Mouse (Mus musculus) CH12.LX (cell line): ENCODE data around the gene Pde4d. TPM values are rescaled to one million over a fixed set of nuclear protein-coding genes. Genes with fewer than 3 reads are reported as not detected.

Experiments used
- DNase-seq: peaks from one replicate; pipeline ENCODE4 v3.0.0-alpha.2; 2013; ENCODE audit errors: extremely low read depth
- H3K27ac ChIP-seq: 2 replicates; pipeline ENCODE4 v1.5.1; 2012; ENCODE audit warnings: low read depth, mild to moderate bottlenecking, control low read depth, moderate library complexity; ENCODE audit not compliant: insufficient read depth
- H3K27me3 ChIP-seq: replicated peaks from 2 replicates; pipeline ENCODE3; 2012; ENCODE audit warnings: inconsistent platforms
- H3K36me3 ChIP-seq, 2 experiments: replicated peaks in 1 of 2; 2 replicates each; pipeline versions ENCODE3 to v1.6.1; 2012; ENCODE audit warnings: inconsistent platforms in 1 of 2, low read length in 1 of 2, mild to moderate bottlenecking in 1 of 2, mixed read lengths in 1 of 2, moderate library complexity in 1 of 2; ENCODE audit not compliant: control insufficient read depth in 1 of 2, insufficient read depth in 1 of 2
- H3K4me1 ChIP-seq, 2 experiments: 2 replicates each; pipeline ENCODE4 v1.6.1; 2012; ENCODE audit warnings: inconsistent platforms in 1 of 2, moderate library complexity in 1 of 2; ENCODE audit not compliant: insufficient read depth in 2 of 2, control insufficient read depth in 1 of 2
- H3K4me2 ChIP-seq: 2 replicates; pipeline ENCODE4 v1.6.1; 2012; ENCODE audit warnings: low read depth, mild to moderate bottlenecking, control low read depth; ENCODE audit not compliant: poor library complexity, insufficient read depth, severe bottlenecking
- H3K4me3 ChIP-seq, 3 experiments: fragments of 150-350 bp in 1 of 3; sonication (generic) in 1 of 3; replicated peaks in 1 of 3; 2 replicates each; pipeline versions ENCODE3 to v1.5.1; 2011 to 2012; ENCODE audit warnings: low read depth in 2 of 3, low read length in 2 of 3, mild to moderate bottlenecking in 2 of 3, moderate library complexity in 2 of 3, control low read depth in 1 of 3, improper control_type of control experiment in 1 of 3, inconsistent platforms in 1 of 3, mixed read lengths in 1 of 3; ENCODE audit not compliant: poor library complexity in 1 of 3
- H3K79me2 ChIP-seq: replicated peaks from 2 replicates; pipeline ENCODE4 v1.6.1; 2012; ENCODE audit warnings: mild to moderate bottlenecking, moderate library complexity; ENCODE audit not compliant: control insufficient read depth, poor library complexity, insufficient read depth, severe bottlenecking; ENCODE audit errors: extremely low read depth
- H3K9ac ChIP-seq: 2 replicates; pipeline ENCODE4 v1.6.1; 2012; ENCODE audit warnings: low read depth, mild to moderate bottlenecking, control low read depth, moderate library complexity; ENCODE audit not compliant: insufficient read depth
- H3K9me3 ChIP-seq: replicated peaks from 2 replicates; pipeline ENCODE3; 2012; ENCODE audit warnings: low read length, inconsistent platforms, mixed read lengths
- BHLHE40 ChIP-seq: IDR thresholded peaks from 2 replicates; pipeline ENCODE4 v1.6.1; 2011; ENCODE audit warnings: mild to moderate bottlenecking, low read depth, low read length, improper control_type of control experiment
- CTCF ChIP-seq, 2 experiments: IDR thresholded peaks in 1 of 2; conservative IDR thresholded peaks in 1 of 2; 2 replicates each; pipeline ENCODE4 v1.5.1; 2011 to 2012; ENCODE audit warnings: low read depth in 2 of 2, low read length in 2 of 2, improper control_type of control experiment in 1 of 2, inconsistent platforms in 1 of 2, mild to moderate bottlenecking in 1 of 2, moderate library complexity in 1 of 2
- ELF1 ChIP-seq: IDR thresholded peaks from 2 replicates; pipeline ENCODE4 v1.6.1; 2014; ENCODE audit warnings: low read depth, mild to moderate bottlenecking, inconsistent platforms, low read length, improper control_type of control experiment
- ETS1 ChIP-seq: conservative IDR thresholded peaks from 2 replicates; pipeline ENCODE4 v1.6.1; 2012; ENCODE audit warnings: low read depth, mild to moderate bottlenecking, inconsistent platforms, low read length, improper control_type of control experiment, moderate library complexity
- IRF4 ChIP-seq: IDR thresholded peaks from 2 replicates; pipeline ENCODE4 v1.6.1; 2014; ENCODE audit warnings: low read depth, mild to moderate bottlenecking, inconsistent platforms, low read length, improper control_type of control experiment
- JUN ChIP-seq: IDR thresholded peaks from 2 replicates; pipeline ENCODE4 v1.6.1; 2011; ENCODE audit warnings: low read depth, mild to moderate bottlenecking, low read length, improper control_type of control experiment, moderate library complexity; ENCODE audit not compliant: insufficient read depth
- JUND ChIP-seq: conservative IDR thresholded peaks from 2 replicates; pipeline ENCODE4 v1.6.1; 2011; ENCODE audit warnings: low read depth, low read length, improper control_type of control experiment
- KAT2A ChIP-seq: IDR thresholded peaks from 2 replicates; pipeline ENCODE4 v1.6.1; 2012; ENCODE audit warnings: low read length, improper control_type of control experiment, inconsistent platforms; ENCODE audit not compliant: insufficient replicate concordance
- MAX ChIP-seq: IDR thresholded peaks from 2 replicates; pipeline ENCODE4 v1.6.1; 2011; ENCODE audit warnings: low read length, improper control_type of control experiment
- MAZ ChIP-seq: IDR thresholded peaks from 2 replicates; pipeline ENCODE4 v1.6.1; 2012; ENCODE audit warnings: low read depth, mild to moderate bottlenecking, inconsistent platforms, low read length, improper control_type of control experiment, moderate library complexity
- MEF2A ChIP-seq: IDR thresholded peaks from 2 replicates; pipeline ENCODE4 v1.6.1; 2014; ENCODE audit warnings: low read depth, mild to moderate bottlenecking, inconsistent platforms, low read length, improper control_type of control experiment, borderline replicate concordance
- MXI1 ChIP-seq: IDR thresholded peaks from 2 replicates; pipeline ENCODE4 v1.6.1; 2011; ENCODE audit warnings: mild to moderate bottlenecking, low read depth, low read length, improper control_type of control experiment
- NELFE ChIP-seq: IDR thresholded peaks from 2 replicates; pipeline ENCODE4 v1.6.1; 2011; ENCODE audit warnings: low read depth, low read length, improper control_type of control experiment
- NRF1 ChIP-seq: IDR thresholded peaks from 2 replicates; pipeline ENCODE4 v1.6.1; 2014; ENCODE audit warnings: low read depth, mild to moderate bottlenecking, inconsistent platforms, low read length, improper control_type of control experiment, moderate library complexity
- PAX5 ChIP-seq: IDR thresholded peaks from 2 replicates; pipeline ENCODE4 v1.6.1; 2012; ENCODE audit warnings: low read length, inconsistent platforms, mixed read lengths
- POLR2A ChIP-seq: IDR thresholded peaks from 2 replicates; pipeline ENCODE4 v1.6.1; 2011; ENCODE audit warnings: low read depth, mild to moderate bottlenecking, improper control_type of control experiment, low read length
- POLR2AphosphoS2 ChIP-seq: IDR thresholded peaks from 2 replicates; pipeline ENCODE4 v1.6.1; 2011; ENCODE audit warnings: low read depth, low read length, improper control_type of control experiment
- RCOR1 ChIP-seq: conservative IDR thresholded peaks from 2 replicates; pipeline ENCODE4 v1.6.1; 2012; ENCODE audit warnings: low read depth, mild to moderate bottlenecking, inconsistent platforms, low read length, improper control_type of control experiment
- SIN3A ChIP-seq: IDR thresholded peaks from 2 replicates; pipeline ENCODE4 v1.6.1; 2012; ENCODE audit warnings: low read length, improper control_type of control experiment, inconsistent platforms
- UBTF ChIP-seq: IDR thresholded peaks from 2 replicates; pipeline ENCODE4 v1.6.1; 2012; ENCODE audit warnings: low read depth, mild to moderate bottlenecking, inconsistent platforms, low read length, improper control_type of control experiment, moderate library complexity
- USF1 ChIP-seq: IDR thresholded peaks from 2 replicates; pipeline ENCODE4 v1.6.1; 2014; ENCODE audit warnings: low read depth, mild to moderate bottlenecking, inconsistent platforms, low read length, improper control_type of control experiment
- USF2 ChIP-seq: conservative IDR thresholded peaks from 2 replicates; pipeline ENCODE4 v1.6.1; 2011; ENCODE audit warnings: low read depth, low read length, improper control_type of control experiment
- ZC3H11A ChIP-seq: IDR thresholded peaks from 2 replicates; pipeline ENCODE4 v1.6.1; 2012; ENCODE audit warnings: low read depth, mild to moderate bottlenecking, inconsistent platforms, low read length, improper control_type of control experiment
- ZKSCAN1 ChIP-seq: IDR thresholded peaks from 2 replicates; pipeline ENCODE4 v1.6.1; 2012; ENCODE audit warnings: low read depth, inconsistent platforms, low read length, improper control_type of control experiment, borderline replicate concordance
- ZMIZ1 ChIP-seq: IDR thresholded peaks from 2 replicates; pipeline ENCODE4 v1.6.1; 2012; ENCODE audit warnings: low read depth, mild to moderate bottlenecking, inconsistent platforms, low read length, improper control_type of control experiment
- dilution Hi-C: fragments of 300-500 bp; cut with MboI; formaldehyde crosslinking; loops from 2 replicates; pipeline ENCODE4 v1.14.3; 2020; ENCODE audit warnings: low sequenced_read_pairs; ENCODE audit not compliant: extremely low pct_unique_long_range_greater_than_20kb, extremely low pct_ligation_motif_present
- in situ Hi-C: fragments of 300-500 bp; cut with MboI; formaldehyde crosslinking; loops from 3 replicates; pipeline ENCODE4 v1.14.3; 2019; ENCODE audit warnings: low sequenced_read_pairs, low pct_ligation_motif_present, low pct_unique_long_range_greater_than_20kb, mixed read lengths
- polyA plus RNA-seq: library from polyadenylated mRNA; unstranded; fragments of >175 nt; gene quantifications from 2 replicates; pipeline ENCODE4 v1.2.1, GENCODE M21; 2012; ENCODE audit warnings: low read depth; ENCODE audit not compliant: insufficient read length
- total RNA-seq, 2 experiments: library from RNA; depleted of rRNA; stranded (reverse); fragments of 300-350 nt in 1 of 2; fragments of >200 nt in 1 of 2; gene quantifications; 2 replicates each; pipeline ENCODE4 v1.2.3; 2012 to 2014

Gene Pde4d
- total and polyA plus RNA-seq, 3 experiments = not detected

- in situ Hi-C loops (no loop called here), dilution Hi-C loops (no loop called here)
- Histone ChIP-seq H3K9me3 (peaks cover 56% of the 10 kb centered on the region), H3K36me3 (no peaks in the 10 kb centered on the region), H3K27me3 (no peaks in the 10 kb centered on the region), H3K4me1 (no peaks in the 10 kb centered on the region), H3K79me2 (no peaks in the 10 kb centered on the region), H3K27ac (no peak overlapping the region), H3K4me2 (no peak overlapping the region), H3K9ac (no peak overlapping the region), H3K4me3 (no peak overlapping the region)
- DNase-seq = no peak
- TF ChIP-seq ZKSCAN1 = no peak
- no peak for TF ChIP-seq MEF2A
- TF ChIP-seq POLR2AphosphoS2 = no peak
- no peak for TF ChIP-seq NRF1
- no peak for TF ChIP-seq IRF4
- no peak for TF ChIP-seq PAX5
- TF ChIP-seq MAZ = no peak
- no peak for TF ChIP-seq KAT2A
- TF ChIP-seq SIN3A = no peak
- TF ChIP-seq NELFE = no peak
- TF ChIP-seq ETS1 = no peak
- no peak for TF ChIP-seq RCOR1
- TF ChIP-seq POLR2A = no peak
Measured at GRCm38 (mm10) chr13:109551836-109552235, 1102.1 kb downstream of the Pde4d start.

GRCm38 (mm10) chr13:109555513-109555912, 1105.8 kb downstream of the Pde4d start:
- TF ChIP-seq MXI1 = no peak
- TF ChIP-seq NRF1 = no peak
- no peak for TF ChIP-seq USF1
- no peak for TF ChIP-seq UBTF
- TF ChIP-seq PAX5 = no peak
- no peak for TF ChIP-seq ZKSCAN1
- TF ChIP-seq JUND = no peak
- no peak for TF ChIP-seq CTCF (conservative IDR thresholded peaks at IDR 0.05 in 1 of 2, IDR thresholded peaks at IDR 0.05 in 1 of 2; ENCODE audit: low read depth in 2 of 2, low read length in 2 of 2)
- no peak for TF ChIP-seq ZC3H11A
- no peak for TF ChIP-seq MAX
- TF ChIP-seq ELF1 = no peak
- no peak for TF ChIP-seq POLR2AphosphoS2
- TF ChIP-seq USF2 = no peak
- no peak for TF ChIP-seq ZMIZ1
- TF ChIP-seq NELFE = no peak
- TF ChIP-seq JUN = no peak
- no peak for TF ChIP-seq IRF4
- no peak for TF ChIP-seq BHLHE40
- no peak for TF ChIP-seq MAZ
- DNase-seq = no peak
- Histone ChIP-seq H3K4me1 (no peaks in the 10 kb centered on the region), H3K27ac (no peak overlapping the region), H3K4me2 (no peak overlapping the region), H3K36me3 (no peaks in the 10 kb centered on the region), H3K9ac (no peak overlapping the region), H3K9me3 (peaks cover 57% of the 10 kb centered on the region), H3K79me2 (no peaks in the 10 kb centered on the region), H3K27me3 (no peaks in the 10 kb centered on the region), H3K4me3 (no peak overlapping the region)
- dilution Hi-C loops (no loop called here), in situ Hi-C loops (no loop called here)
